Mouse (Mus musculus) kidney, postnatal 0 days (tissue): ENCODE results near the gene Gmds. TPM values are rescaled to one million over a fixed set of nuclear protein-coding genes. Genes with fewer than 3 reads are reported as not detected.
A peak's percentile ranks its signal among the peaks of the same experiment; 100 is the strongest.

Experiments
- ATAC-seq: fragments of 200-750 bp; cut with Nextera tagmentation; replicated peaks from 2 replicates; pipeline ENCODE4 v1.8.0; 2017; ENCODE audit warnings: low read depth, moderate number of reproducible peaks, moderate TSS enrichment, moderate library complexity; ENCODE audit not compliant: low FRiP score
- DNase-seq: peaks from one replicate; pipeline ENCODE4 v3.0.0-alpha.2; 2016; ENCODE audit warnings: low spot score
- H3K27ac ChIP-seq: fragments of 300-500 bp; sonication (generic); 2 replicates; pipeline ENCODE4 v1.5.1; 2014; ENCODE audit warnings: mild to moderate bottlenecking
- H3K27me3 ChIP-seq: fragments of 300-500 bp; sonication (generic); 2 replicates; pipeline ENCODE4 v1.6.1; 2014; ENCODE audit warnings: low read length, mixed read lengths; ENCODE audit not compliant: insufficient read depth
- H3K36me3 ChIP-seq: fragments of 300-500 bp; sonication (generic); 2 replicates; pipeline ENCODE4 v1.6.1; 2014; ENCODE audit warnings: low read length, mixed read lengths; ENCODE audit not compliant: insufficient read depth
- H3K4me1 ChIP-seq: fragments of 300-500 bp; sonication (generic); replicated peaks from 2 replicates; pipeline ENCODE4 v1.6.1; 2014; ENCODE audit warnings: antibody characterized with exemption, low read length, mixed read lengths; ENCODE audit not compliant: insufficient read depth
- H3K4me2 ChIP-seq: fragments of 300-500 bp; sonication (generic); 2 replicates; pipeline ENCODE4 v1.6.1; 2014; ENCODE audit warnings: mild to moderate bottlenecking, low read length, moderate library complexity, mixed read lengths
- H3K4me3 ChIP-seq: fragments of 300-500 bp; sonication (generic); replicated peaks from 2 replicates; pipeline ENCODE4 v1.5.1; 2014; ENCODE audit warnings: low read depth, low read length
- H3K9ac ChIP-seq: fragments of 300-500 bp; sonication (generic); 2 replicates; pipeline ENCODE4 v1.6.1; 2014; ENCODE audit warnings: low read depth, low read length
- H3K9me3 ChIP-seq: fragments of 300-500 bp; sonication (generic); replicated peaks from 2 replicates; pipeline ENCODE4 v1.6.1; 2016; ENCODE audit warnings: low read length, inconsistent platforms, mixed read lengths
- CTCF ChIP-seq: IDR thresholded peaks from 2 replicates; pipeline ENCODE4 v1.5.1; 2016; ENCODE audit warnings: antibody characterized with exemption, low read depth, mild to moderate bottlenecking, moderate library complexity
- WGBS: fragments of 180-500 bp; shearing (Covaris S2); extraction: QIAGEN DNeasy Blood & Tissue Kit; methylation state at CpG from one replicate; pipeline ENCODE4 v1.1.7; 2014; 5-methylcytosine and 5-hydroxymethylcytosine counted together
- polyA plus RNA-seq: library from polyadenylated mRNA; unstranded; fragments of >200 nt; fragmentation: Nextera tagmentation; extraction: Ambion mirVana; gene quantifications from 2 replicates; pipeline ENCODE4 v1.2.1, GENCODE M21; 2015

The Gmds gene
- polyA plus RNA-seq, 1 experiment from 2014 or later, result 32.7 TPM

GRCm38 (mm10) chr13:32115468-32115867 is 223.1 kb downstream of the Gmds start:
- TF ChIP-seq CTCF, result no peak
- 41% methylated on average over 1 of the region's 1 CpGs for whole genome bisulfite sequencing
- H3K36me3 ChIP-seq, result no peaks in the 10 kb centered on the region

GRCm38 (mm10) chr13:32113875-32114274 is 224.7 kb downstream of the Gmds start:
- ATAC-seq (no peak), DNase-seq (no peak)
- Histone ChIP-seq H3K4me2 (no peak overlapping the region), H3K36me3 (no peaks in the 10 kb centered on the region), H3K27ac (no peak overlapping the region), H3K4me1 (no peaks in the 10 kb centered on the region), H3K4me3 (no peak overlapping the region), H3K9ac (no peak overlapping the region), H3K9me3 (no peaks in the 10 kb centered on the region), H3K27me3 (no peaks in the 10 kb centered on the region)
- TF ChIP-seq CTCF, result no peak
- WGBS, result 96% methylated on average over 3 of the region's 3 CpGs

More at GRCm38 (mm10) chr13:32115468-32115867, 223.1 kb downstream of the Gmds start:
- Histone ChIP-seq H3K27ac (no peak overlapping the region), H3K4me2 (no peak overlapping the region), H3K9me3 (no peaks in the 10 kb centered on the region), H3K4me1 (no peaks in the 10 kb centered on the region), H3K9ac (no peak overlapping the region), H3K27me3 (no peaks in the 10 kb centered on the region), H3K4me3 (no peak overlapping the region)
- ATAC-seq (no peak), DNase-seq (no peak)

DNA sequence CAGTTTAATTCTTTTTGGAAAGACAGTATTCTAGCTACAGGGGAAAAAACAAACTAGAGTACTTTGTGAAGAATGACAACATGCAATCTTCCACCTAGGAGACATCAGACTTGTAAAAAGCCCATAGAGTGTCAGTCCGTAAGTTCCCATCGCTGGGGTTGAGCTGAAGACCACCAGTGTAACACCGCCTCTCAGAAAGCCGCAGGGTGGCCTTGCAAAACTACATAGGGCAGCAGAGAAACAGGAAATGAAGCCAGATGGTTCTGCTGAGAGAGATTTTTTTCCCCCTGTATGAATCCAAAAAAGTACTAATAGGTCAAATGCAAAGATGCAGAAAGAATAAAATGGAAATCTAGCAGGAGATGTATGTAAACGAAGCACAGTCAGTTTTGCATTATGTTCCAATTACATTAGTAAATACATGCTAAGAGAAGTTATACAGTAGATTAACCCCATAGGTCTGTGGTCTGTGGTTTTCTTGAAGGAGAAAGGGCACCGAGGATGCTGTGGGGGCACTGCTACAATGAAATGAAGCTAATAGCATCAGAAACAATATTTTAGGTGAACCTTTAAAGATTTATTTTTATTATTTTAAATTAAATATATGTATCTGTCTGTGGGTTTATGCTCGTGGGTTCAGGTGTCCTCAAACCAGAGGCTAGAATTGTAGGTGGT is 250.1 kb downstream of the Gmds start:
- DNase-seq (no peak), ATAC-seq (no peak)
- no peak overlapping the region for H3K4me3 ChIP-seq
- no peaks in the 10 kb centered on the region for H3K27me3 ChIP-seq
- H3K9ac ChIP-seq, result no peak overlapping the region
- H3K9me3 ChIP-seq, result no peaks in the 10 kb centered on the region
- H3K4me2 ChIP-seq, result no peak overlapping the region
- no peak for TF ChIP-seq CTCF
- 78% methylated on average over 7 of the region's 7 CpGs for WGBS
- no peak overlapping the region for H3K27ac ChIP-seq
- H3K36me3 ChIP-seq, result no peaks in the 10 kb centered on the region
- H3K4me1 ChIP-seq, result no peaks in the 10 kb centered on the region

- no peaks in the 10 kb centered on the region; the same call in 1 of the 2 replicates for H3K4me1 ChIP-seq
- no peaks in the 10 kb centered on the region for H3K27me3 ChIP-seq
- 20% methylated on average over 6 of the region's 6 CpGs for WGBS
- H3K4me2 ChIP-seq, result no peak overlapping the region
- H3K9ac ChIP-seq, result no peak overlapping the region
- no peaks in the 10 kb centered on the region for H3K36me3 ChIP-seq
- H3K4me3 ChIP-seq, result no peak overlapping the region
- ATAC-seq, result peak; percentile 77
- DNase-seq, result peak; percentile 82
- no peaks in the 10 kb centered on the region for H3K9me3 ChIP-seq
- TF ChIP-seq CTCF, result no peak
- H3K27ac ChIP-seq, result no peak overlapping the region
These were observed 257.9 kb downstream of the Gmds start for GRCm38 (mm10) chr13:32080520-32081249.

- no peaks in the 10 kb centered on the region for H3K36me3 ChIP-seq
- H3K27me3 ChIP-seq, result no peaks in the 10 kb centered on the region
- 27% methylated on average over 2 of the region's 2 CpGs for WGBS
- no peak for TF ChIP-seq CTCF
- H3K4me1 ChIP-seq, result no peaks in the 10 kb centered on the region
- no peak overlapping the region for H3K27ac ChIP-seq
- H3K9ac ChIP-seq, result no peak overlapping the region
- no peak for ATAC-seq
- no peaks in the 10 kb centered on the region for H3K9me3 ChIP-seq
- no peak overlapping the region for H3K4me2 ChIP-seq
- DNase-seq, result peak; percentile 67
- H3K4me3 ChIP-seq, result no peak overlapping the region
These were observed 264.9 kb downstream of the Gmds start for GRCm38 (mm10) chr13:32073630-32074029.

DNA sequence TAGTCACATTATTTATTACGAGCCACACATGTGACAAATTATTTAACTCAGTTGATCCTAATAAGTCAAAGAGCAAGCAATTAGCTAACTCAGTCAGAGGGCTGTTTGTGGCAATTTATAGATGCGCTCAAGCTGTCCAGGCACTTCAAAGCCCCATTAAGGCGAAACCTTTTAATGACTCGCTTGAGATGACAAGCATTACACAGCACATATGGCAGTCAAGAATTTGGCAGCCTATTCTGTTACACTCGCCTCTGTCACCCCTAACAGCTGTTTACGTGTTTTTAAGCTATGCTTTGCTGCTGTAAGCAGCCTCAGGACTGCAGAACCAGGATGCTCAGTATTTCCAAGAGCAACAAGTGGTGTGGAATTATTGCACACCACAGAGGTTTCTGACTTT is 283.2 kb downstream of the Gmds start:
- H3K27me3 ChIP-seq, result no peaks in the 10 kb centered on the region
- peak; percentile 91 for ATAC-seq

More for the DNA sequence above, 283.2 kb downstream of the Gmds start:
- Histone ChIP-seq H3K4me2 (no peak overlapping the region), H3K9me3 (no peaks in the 10 kb centered on the region), H3K27ac (no peak overlapping the region), H3K4me3 (no peak overlapping the region), H3K4me1 (peaks cover 5% of the 10 kb centered on the region; the same call in 1 of the 2 replicates), H3K36me3 (no peaks in the 10 kb centered on the region), H3K9ac (no peak overlapping the region)
- 21% methylated on average over 6 of the region's 6 CpGs for WGBS
- DNase-seq, result peak; percentile 94
- TF ChIP-seq CTCF, result no peak
